Comparison of ENCODE assay signal across 19 mouse cellular contexts in genomic region chr1:92148527-92148926, GRCm38 (mm10).
"Had no signal": no experiment of that assay in that cellular context is flagged by ENCODE, and none has a peak within 500 bp of the region (broad histone marks: within the 10 kb centered on the region; RNA-seq: fewer than 3 reads in every experiment).

No protein-coding gene starts in this region.

- H3K27me3 ChIP-seq: kidney, embryonic 15.5 days; liver, embryonic 13.5 days; neural tube, embryonic 12.5 days; neural tube, embryonic 15.5 days had no signal

- H3K4me3 ChIP-seq: kidney, embryonic 15.5 days; left cerebral cortex, adult 2 months; liver, embryonic 13.5 days; midbrain, embryonic 10.5 days; neural tube, embryonic 12.5 days; neural tube, embryonic 15.5 days had no signal

- H3K9me3 ChIP-seq: kidney, embryonic 15.5 days; liver, embryonic 13.5 days; midbrain, embryonic 10.5 days; neural tube, embryonic 12.5 days; neural tube, embryonic 15.5 days had no signal

- H3K4me2 ChIP-seq: kidney, embryonic 15.5 days; liver, embryonic 13.5 days; neural tube, embryonic 12.5 days; neural tube, embryonic 15.5 days had no signal

- DNase-seq: kidney, adult 2 months; kidney, postnatal 10 days; kidney, postnatal 36 days; layer of hippocampus, postnatal 36 days; liver, embryonic 13.5 days; lung, adult 2 months; lung, postnatal 14 days; midbrain, embryonic 14.5 days; right cerebral cortex, adult 18-20 months; right cerebral cortex, postnatal 14 days; right cerebral cortex, postnatal 4 days; thymus, postnatal 25 days had no signal

- H3K36me3 ChIP-seq: liver, embryonic 13.5 days had no signal

- H3K27ac ChIP-seq: kidney, embryonic 15.5 days; left cerebral cortex, adult 2 months; liver, embryonic 13.5 days; macrophage; midbrain, embryonic 10.5 days; neural tube, embryonic 12.5 days; neural tube, embryonic 15.5 days; stomach, postnatal 0 days had no signal

- H3K9ac ChIP-seq: kidney, embryonic 15.5 days; liver, embryonic 13.5 days; neural tube, embryonic 12.5 days; neural tube, embryonic 15.5 days had no signal
